Mouse (Mus musculus): Measurements from ENCODE around the gene Cntnap4.

DNA sequence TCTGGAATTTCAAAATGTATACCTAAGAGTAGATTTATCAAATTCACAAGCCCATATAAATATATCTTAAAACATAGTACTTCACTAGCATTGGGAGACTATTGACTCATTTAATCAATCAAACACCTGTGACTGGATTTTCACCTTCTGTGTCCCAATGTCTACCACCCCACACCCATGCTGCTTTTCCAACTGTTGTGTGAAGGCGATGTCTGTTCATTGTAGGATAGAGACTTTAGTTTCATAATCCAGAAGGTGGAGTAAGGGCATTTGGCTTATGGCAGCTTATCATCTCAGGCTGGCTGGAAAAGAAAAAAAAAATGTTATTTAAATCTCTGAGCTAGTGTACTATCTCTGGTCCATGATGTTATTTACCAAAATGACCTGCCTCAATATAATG lies 83.4 kb downstream of the Cntnap4 start:
- TF ChIP-seq FLI1 (IDR thresholded peaks at IDR 0.05; ENCODE audit: low read length) (no peak), GATA1 (IDR thresholded peaks at IDR 0.05; ENCODE audit: borderline replicate concordance, low read length) (no peak)

Measured in megakaryocyte, embryonic 14.5 days (primary cell).